Mouse (Mus musculus): Measurements from ENCODE around the gene Gpc5.

GRCm38 (mm10) chr14:115240621-115241373 lies 148.8 kb downstream of the Gpc5 start:
- TF ChIP-seq CTCF (IDR thresholded peaks at IDR 0.05; ENCODE audit: low read depth) (no peak), EP300 (IDR thresholded peaks at IDR 0.05; ENCODE audit: low read depth) (no peak)
